Mouse (Mus musculus): Measurements from ENCODE around the gene Erg. TPM values are rescaled to one million over a fixed set of nuclear protein-coding genes. Genes with fewer than 3 reads are reported as not detected.
A peak's percentile ranks its signal among the peaks of the same experiment; 100 is the strongest.

Gene Erg
- polyA plus RNA-seq, 1 experiment from 2014 or later, result 2.1 TPM

DNA sequence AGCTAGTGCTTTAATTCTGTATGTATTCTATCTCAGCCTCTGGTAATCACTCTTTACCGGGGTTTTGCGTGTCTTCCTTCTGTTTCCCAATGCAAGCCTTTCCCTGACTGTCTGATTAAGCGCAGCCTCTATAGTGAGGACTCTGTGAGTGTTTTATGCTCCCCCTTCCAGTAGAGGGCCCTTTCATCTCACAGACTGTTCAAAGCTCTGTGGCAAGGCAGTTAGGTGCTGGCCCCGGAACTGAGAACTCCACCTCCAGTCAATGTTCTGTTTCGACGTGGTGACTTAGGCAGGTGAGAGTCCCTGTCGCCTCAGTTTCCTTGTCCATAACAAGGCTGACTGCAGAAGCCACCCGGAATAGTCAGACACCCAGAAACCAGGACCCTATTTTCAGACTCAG is 244.4 kb downstream of the Erg start:
- H3K9me3 ChIP-seq (replicated peaks; ENCODE audit: control insufficient read depth, low read length), result no peaks in the 10 kb centered on the region
- H3K27ac ChIP-seq (ENCODE audit: low read length), result no peak overlapping the region
- no peak overlapping the region for H3K4me2 ChIP-seq (ENCODE audit: low read depth, low read length)
- H3K9ac ChIP-seq (ENCODE audit: low read depth, low read length), result no peak overlapping the region
- ATAC-seq (ENCODE audit: low read depth), result no peak
- H3K4me3 ChIP-seq (ENCODE audit: low read depth, low read length), result no peak overlapping the region
- no peaks in the 10 kb centered on the region for H3K27me3 ChIP-seq (ENCODE audit: control insufficient read depth, insufficient read depth, low read depth, low read length)
- H3K4me1 ChIP-seq (ENCODE audit: control insufficient read depth, low read depth, low read length), result no peaks in the 10 kb centered on the region
- no peaks in the 10 kb centered on the region for H3K36me3 ChIP-seq (ENCODE audit: control insufficient read depth, insufficient read depth)
- 48% methylated on average over 8 of the region's 8 CpGs for WGBS (ENCODE audit: insufficient replicate concordance)

DNA sequence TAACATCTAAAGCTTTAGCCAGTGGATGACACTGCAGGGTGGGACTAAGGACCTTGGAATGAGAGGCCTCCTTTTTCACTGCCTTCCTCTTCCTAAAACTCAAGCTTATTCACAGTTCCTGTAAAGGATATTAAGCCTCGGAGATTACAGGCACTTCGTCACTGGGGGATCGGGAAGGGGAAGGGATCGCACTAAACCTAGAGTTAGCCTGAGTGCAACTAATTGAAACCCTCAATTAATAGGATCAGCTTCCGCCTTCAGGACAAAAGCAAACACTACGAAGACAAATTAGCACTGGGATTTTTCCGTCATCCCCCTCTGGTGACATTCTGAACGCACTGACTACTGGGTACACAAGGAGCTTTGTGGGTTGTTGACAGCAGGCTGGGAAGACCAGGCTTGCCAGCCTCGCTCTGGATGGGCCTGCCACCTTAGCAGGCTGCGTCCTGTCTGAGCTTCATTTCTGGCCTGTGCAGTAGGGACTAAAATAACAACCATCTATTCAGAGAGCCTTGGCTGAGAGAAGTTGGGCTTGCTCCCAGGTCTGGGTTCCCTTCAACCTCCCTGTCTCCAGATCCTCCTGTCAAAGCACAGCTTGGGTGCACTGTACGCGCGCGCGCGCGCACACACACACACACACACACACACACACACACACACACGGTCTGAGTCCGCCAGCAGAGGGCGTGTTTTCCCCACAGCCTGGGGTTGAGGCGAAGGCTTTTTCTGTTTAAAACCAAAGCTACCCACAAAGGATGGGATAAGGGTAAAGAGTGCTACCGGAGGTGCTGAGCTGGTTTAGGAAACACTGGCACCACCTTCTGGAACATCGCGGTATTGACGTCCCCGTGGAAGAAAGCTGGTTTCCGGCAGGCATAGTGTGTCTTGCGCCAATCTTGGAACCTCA is 245.3 kb downstream of the Erg start:
- Histone ChIP-seq H3K27me3 (ENCODE audit: control insufficient read depth, insufficient read depth, low read depth, low read length) (no peaks in the 10 kb centered on the region), H3K9ac (ENCODE audit: low read depth, low read length) (no peak overlapping the region), H3K4me3 (ENCODE audit: low read depth, low read length) (no peak overlapping the region), H3K9me3 (replicated peaks; ENCODE audit: control insufficient read depth, low read length) (no peaks in the 10 kb centered on the region), H3K4me1 (ENCODE audit: control insufficient read depth, low read depth, low read length) (no peaks in the 10 kb centered on the region), H3K4me2 (ENCODE audit: low read depth, low read length) (no peak overlapping the region), H3K27ac (ENCODE audit: low read length) (no peak overlapping the region), H3K36me3 (ENCODE audit: control insufficient read depth, insufficient read depth) (no peaks in the 10 kb centered on the region)
- ATAC-seq (ENCODE audit: low read depth), result 0 out of 2 replicates have a peak, but pooled peaks have one; percentile 27
- WGBS (ENCODE audit: insufficient replicate concordance), result 38% methylated on average over 28 of the region's 28 CpGs

DNA sequence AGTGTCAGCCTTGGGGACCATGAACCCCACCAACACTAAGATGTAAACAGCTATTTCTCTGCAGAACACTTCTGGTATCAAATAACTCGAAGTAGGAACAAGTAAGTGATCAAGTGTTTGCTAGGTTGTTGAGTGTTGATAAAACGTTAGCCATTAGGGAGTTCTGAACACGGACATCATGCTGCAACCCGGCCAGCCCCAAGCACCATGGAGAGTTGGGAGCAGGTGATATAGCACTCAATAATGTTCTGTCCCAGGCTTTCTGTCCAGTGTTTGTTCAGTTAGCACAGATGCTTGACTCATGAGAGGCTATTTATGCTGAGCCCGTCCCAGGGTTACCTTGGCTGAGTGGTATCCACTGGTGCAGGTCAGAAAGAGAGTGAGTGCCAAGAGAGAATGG is 254.2 kb downstream of the Erg start:
- Histone ChIP-seq H3K27me3 (ENCODE audit: control insufficient read depth, insufficient read depth, low read depth, low read length) (no peaks in the 10 kb centered on the region), H3K27ac (ENCODE audit: low read length) (no peak overlapping the region), H3K9me3 (replicated peaks; ENCODE audit: control insufficient read depth, low read length) (no peaks in the 10 kb centered on the region), H3K36me3 (ENCODE audit: control insufficient read depth, insufficient read depth) (no peaks in the 10 kb centered on the region), H3K4me2 (ENCODE audit: low read depth, low read length) (no peak overlapping the region), H3K4me1 (ENCODE audit: control insufficient read depth, low read depth, low read length) (no peaks in the 10 kb centered on the region), H3K9ac (ENCODE audit: low read depth, low read length) (no peak overlapping the region), H3K4me3 (ENCODE audit: low read depth, low read length) (no peak overlapping the region)
- ATAC-seq (ENCODE audit: low read depth), result no peak
- WGBS (ENCODE audit: insufficient replicate concordance), result 64% methylated on average over 5 of the region's 5 CpGs

DNA sequence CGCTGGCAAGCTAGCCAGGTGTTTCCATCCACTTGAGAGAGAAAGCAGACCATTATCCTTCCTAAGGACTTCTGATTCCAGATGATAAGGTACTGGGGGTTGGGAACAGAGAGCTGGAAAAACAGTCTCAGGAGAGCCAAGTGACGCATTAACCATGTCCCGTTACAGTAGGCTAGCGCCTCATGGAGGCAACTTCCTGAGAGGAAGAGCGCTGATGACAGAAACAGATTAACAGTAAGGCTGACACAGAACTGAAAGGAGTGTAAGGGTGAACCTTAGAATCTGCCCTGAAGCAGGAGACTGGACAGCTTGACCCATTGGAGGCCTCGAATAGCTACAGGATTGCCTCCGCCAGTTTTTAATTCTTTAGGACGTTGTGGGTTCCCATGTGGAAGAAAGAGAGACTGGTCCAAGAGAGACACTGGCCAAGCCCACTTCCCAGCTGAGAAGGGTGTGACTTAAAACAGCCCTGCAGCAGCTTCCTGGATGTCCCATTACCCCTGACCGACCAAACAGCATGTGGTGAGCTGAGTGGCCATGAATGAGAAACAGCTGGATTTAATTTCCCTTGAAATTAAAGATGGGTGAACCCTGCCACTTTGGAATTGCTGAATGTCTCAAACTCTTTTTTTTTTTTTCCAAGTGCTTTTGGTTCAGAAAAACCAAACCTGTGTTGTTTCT is 264.3 kb downstream of the Erg start:
- no peak for ATAC-seq (ENCODE audit: low read depth)
- no peaks in the 10 kb centered on the region for H3K27me3 ChIP-seq (ENCODE audit: control insufficient read depth, insufficient read depth, low read depth, low read length)
- H3K36me3 ChIP-seq (ENCODE audit: control insufficient read depth, insufficient read depth), result no peaks in the 10 kb centered on the region
- H3K27ac ChIP-seq (ENCODE audit: low read length), result no peak overlapping the region
- H3K4me1 ChIP-seq (ENCODE audit: control insufficient read depth, low read depth, low read length), result no peaks in the 10 kb centered on the region
- no peak overlapping the region for H3K4me3 ChIP-seq (ENCODE audit: low read depth, low read length)
- H3K4me2 ChIP-seq (ENCODE audit: low read depth, low read length), result no peak overlapping the region
- WGBS (ENCODE audit: insufficient replicate concordance), result 32% methylated on average over 9 of the region's 9 CpGs
- no peak overlapping the region for H3K9ac ChIP-seq (ENCODE audit: low read depth, low read length)
- no peaks in the 10 kb centered on the region for H3K9me3 ChIP-seq (replicated peaks; ENCODE audit: control insufficient read depth, low read length)

Other genes starting within 250 kb of the Erg start
- gene Ets2, start 115.5 kb upstream of the Erg start, polyA plus RNA-seq (2015; fragmentation: Nextera tagmentation; extraction: Ambion mirVana), result 13.6 and 15.8 TPM in 2 replicates

Measured in liver, embryonic 16.5 days (tissue).